Mouse (Mus musculus): ENCODE results near the gene Ywhah.
"Not testable (repeated sequence)": the region's sequence is repeated elsewhere in the genome, so short reads cannot be mapped to it uniquely, and the experiment has no call there.

- not testable (repeated sequence) for TF ChIP-seq EP300, CTCF (IDR thresholded peaks at IDR 0.05; ENCODE audit: low read depth)
These were observed 22.1 kb downstream of the Ywhah start for GRCm38 (mm10) chr5:33040735-33041134.
